In the genomic region with DNA sequence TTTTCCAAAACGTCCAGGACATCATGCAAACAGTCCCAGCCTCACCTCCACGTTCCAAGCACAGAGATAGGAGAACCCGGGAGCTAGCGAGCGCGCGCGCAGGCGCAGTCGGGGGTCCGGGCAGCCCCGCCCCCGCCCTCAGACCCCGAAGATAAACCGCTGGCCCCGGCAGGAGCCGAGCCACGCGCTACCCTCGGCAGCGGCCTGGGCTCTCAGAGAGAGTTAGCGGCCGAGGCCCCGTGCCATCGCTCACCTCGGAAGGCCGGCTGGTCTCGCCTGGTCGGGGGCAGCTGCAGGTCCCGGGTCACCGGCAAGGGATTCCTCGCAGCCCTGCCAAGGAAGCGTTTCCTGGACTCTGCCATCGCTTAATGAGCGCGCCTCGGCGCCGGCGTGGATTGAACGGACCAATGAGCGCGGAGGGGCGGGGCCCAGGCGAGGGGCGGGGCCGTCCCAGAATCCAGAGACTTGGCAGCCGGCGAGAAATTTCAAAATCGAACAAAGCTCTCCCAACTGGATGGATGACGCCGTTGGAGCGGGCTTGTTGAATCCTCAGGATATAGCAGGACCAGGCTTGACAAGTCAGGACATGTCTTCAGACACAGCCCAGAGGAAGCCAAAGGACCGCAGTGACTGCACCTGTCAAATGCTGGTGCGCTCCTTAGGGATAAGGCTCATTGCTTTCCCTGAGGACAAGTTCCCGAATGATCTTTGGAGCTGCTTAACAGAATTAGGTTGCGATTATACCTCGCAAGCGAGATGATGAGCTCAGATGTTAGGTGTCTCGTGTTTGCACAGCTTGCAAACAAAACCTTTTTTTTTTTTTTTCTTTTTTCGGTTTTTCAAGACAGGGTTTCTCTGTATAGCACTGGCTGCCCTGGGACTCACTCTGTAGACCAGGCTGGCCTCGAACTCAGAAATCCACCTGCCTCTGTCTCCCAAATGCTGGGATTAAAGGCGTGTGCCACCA, we compare ENCODE assay signal across 8 mouse cellular contexts. TPM values are rescaled to one million over a fixed set of nuclear protein-coding genes. Genes with fewer than 3 reads are reported as not detected.
DNase-seq lines count a peak whose midpoint lies in the region; ATAC-seq lines count a peak whose summit lies in the region.

Gene Ckap2, minus strand, starts transcription at position 389 of the 967 bp plus-strand sequence.

- ATAC-seq in megakaryocyte progenitor cell, adult 5-6 weeks (replicated peaks; ENCODE audit: poor library complexity) = peak; percentile 90

- peak; percentile 94 for DNase-seq in adipocyte (ENCODE audit: low spot score)
- peak; percentile 92 for DNase-seq in embryo, embryonic 10 days (ENCODE audit: low spot score)
- peak; percentile 93 for DNase-seq in gastrocnemius, postnatal 10 days
- peak; percentile 93 for DNase-seq in induced T-regulatory cell, adult 2 months (ENCODE audit: low read depth)
- peak; percentile 33 to 77 for DNase-seq in left cerebral cortex, adult 9 months (ENCODE audit: low spot score in 2 of 2)
- peak; percentile 87 for DNase-seq in right cerebral cortex, postnatal 14 days
- DNase-seq in urinary bladder, postnatal 36 days (ENCODE audit: low spot score in 2 of 2) = peak; percentile 79 to 90

RNA-seq across cellular contexts. Expression of gene Ckap2, which starts in this region (rescaled TPM):
- 10 to 100 TPM in 1 of 2 experiments, 1 to 10 TPM in 1; 8.7 to 10.1 TPM for total RNA-seq in gastrocnemius, postnatal 10 days (2021)
- total RNA-seq in megakaryocyte progenitor cell, adult 5-6 weeks (2015) = 44.7 and 46.0 TPM in 2 replicates
- 33.6 and 36.4 TPM in 2 replicates for total RNA-seq in megakaryocyte progenitor cell, adult 5-6 weeks (2017)

Comparison
In these comparisons a context has a peak if more than half of its experiments do, and no peak if none do; other contexts are left out.
1. Peak in every context shown above with its lines: DNase-seq and ATAC-seq.